Mouse (Mus musculus): Measurements from ENCODE around the gene Galnt2. TPM values are rescaled to one million over a fixed set of nuclear protein-coding genes. Genes with fewer than 3 reads are reported as not detected.

Gene Galnt2
- polyA plus RNA-seq, 1 experiment from 2014 or later, result 60.5 TPM

DNA sequence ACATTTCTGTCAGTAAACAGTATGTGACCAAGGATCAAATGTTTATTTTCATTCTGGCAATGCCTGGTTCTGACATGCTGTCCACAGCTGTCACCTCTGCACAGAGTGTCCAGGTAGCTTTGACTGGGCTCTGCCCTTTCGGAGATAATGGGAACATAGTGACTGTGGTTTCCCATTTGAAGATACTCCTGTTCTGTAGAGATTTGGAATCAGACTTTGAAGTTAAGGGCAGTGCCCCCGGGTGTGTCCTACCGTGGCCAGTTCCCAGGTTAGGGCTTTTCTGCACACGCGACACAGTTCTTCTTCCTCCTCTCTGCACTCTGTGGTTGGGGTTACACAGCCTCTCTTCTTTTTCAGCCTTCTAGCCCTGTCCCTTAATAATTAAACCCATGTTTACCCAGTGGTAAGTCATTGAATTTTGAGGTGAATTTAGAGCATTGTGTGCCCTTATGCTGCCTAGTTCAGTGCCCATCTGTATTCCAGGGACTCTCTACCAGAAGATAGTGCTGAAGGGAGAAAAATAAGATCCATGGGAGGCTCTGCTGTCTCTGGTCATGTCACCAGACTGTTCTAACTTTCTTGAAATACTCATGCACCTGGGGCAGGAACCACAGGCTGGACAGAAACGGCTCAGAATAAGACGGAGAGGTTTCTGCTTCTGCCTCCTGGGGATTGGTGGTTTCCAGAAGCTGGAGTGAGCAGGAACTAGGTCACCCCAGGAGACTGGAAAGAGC is 47.9 kb downstream of the Galnt2 start:
- Histone ChIP-seq H3K9me3 (ENCODE audit: control insufficient read depth, low read length) (no peaks in the 10 kb centered on the region), H3K9ac (ENCODE audit: low read length) (no peak overlapping the region), H3K4me1 (ENCODE audit: control insufficient read depth in 2 of 2, insufficient read depth in 2 of 2, low read length in 2 of 2) (peaks cover 33 to 45% of the 10 kb centered on the region in 2 experiments), H3K27me3 (ENCODE audit: control insufficient read depth, insufficient read depth, low read length) (no peaks in the 10 kb centered on the region), H3K4me2 (ENCODE audit: low read length) (no peak overlapping the region), H3K36me3 (ENCODE audit: control insufficient read depth, insufficient read depth, low read length) (no peaks in the 10 kb centered on the region), H3K27ac (replicated peaks in 1 of 2; ENCODE audit: control insufficient read depth in 1 of 2, insufficient read depth in 1 of 2, low read depth in 2 of 2, low read length in 2 of 2) (no peak overlapping the region), H3K4me3 (ENCODE audit: control insufficient read depth in 1 of 2, insufficient read depth in 1 of 2, low read depth in 1 of 2, low read length in 2 of 2) (no peak overlapping the region)
- no peak for ATAC-seq (ENCODE audit: insufficient number of reproducible peaks, insufficient read depth, low FRiP score, low read depth)
- 84% methylated on average over 7 of the region's 7 CpGs for WGBS

DNA sequence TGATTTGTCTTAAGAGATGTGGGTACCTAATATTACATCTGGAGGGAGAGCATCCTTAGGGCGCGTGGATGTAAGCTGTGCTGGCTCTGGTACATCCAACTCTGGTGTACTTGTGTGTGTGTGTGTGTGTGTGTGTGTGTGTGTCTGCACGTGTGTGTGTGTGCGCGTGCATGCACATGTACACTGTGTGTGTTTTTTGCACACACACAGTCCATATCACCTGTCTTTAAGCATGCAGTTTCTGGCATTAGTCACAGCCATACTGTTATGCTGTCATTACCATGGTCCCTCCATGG is 48.4 kb downstream of the Galnt2 start:
- no peak for ATAC-seq (ENCODE audit: insufficient number of reproducible peaks, insufficient read depth, low FRiP score, low read depth)
- H3K4me1 ChIP-seq (ENCODE audit: control insufficient read depth in 2 of 2, insufficient read depth in 2 of 2, low read length in 2 of 2), result peaks cover 37 to 50% of the 10 kb centered on the region in 2 experiments
- H3K4me2 ChIP-seq (ENCODE audit: low read length), result no peak overlapping the region
- H3K9ac ChIP-seq (ENCODE audit: low read length), result no peak overlapping the region
- WGBS, result 84% methylated on average over 5 of the region's 5 CpGs
- no peaks in the 10 kb centered on the region for H3K27me3 ChIP-seq (ENCODE audit: control insufficient read depth, insufficient read depth, low read length)
- no peak overlapping the region for H3K27ac ChIP-seq (replicated peaks in 1 of 2; ENCODE audit: control insufficient read depth in 1 of 2, insufficient read depth in 1 of 2, low read depth in 2 of 2, low read length in 2 of 2)
- H3K4me3 ChIP-seq (ENCODE audit: control insufficient read depth in 1 of 2, insufficient read depth in 1 of 2, low read depth in 1 of 2, low read length in 2 of 2), result no peak overlapping the region
- no peaks in the 10 kb centered on the region for H3K36me3 ChIP-seq (ENCODE audit: control insufficient read depth, insufficient read depth, low read length)
- no peaks in the 10 kb centered on the region for H3K9me3 ChIP-seq (ENCODE audit: control insufficient read depth, low read length)

GRCm38 (mm10) chr8:124281700-124282541 is 50.7 kb downstream of the Galnt2 start:
- 38% methylated on average over 11 of the region's 11 CpGs for WGBS
- Histone ChIP-seq H3K9me3 (ENCODE audit: control insufficient read depth, low read length) (no peaks in the 10 kb centered on the region), H3K36me3 (ENCODE audit: control insufficient read depth, insufficient read depth, low read length) (no peaks in the 10 kb centered on the region), H3K4me1 (ENCODE audit: control insufficient read depth in 2 of 2, insufficient read depth in 2 of 2, low read length in 2 of 2) (peaks cover 53 to 72% of the 10 kb centered on the region in 2 experiments), H3K27ac (replicated peaks in 1 of 2; ENCODE audit: control insufficient read depth in 1 of 2, insufficient read depth in 1 of 2, low read depth in 2 of 2, low read length in 2 of 2) (peak overlapping the region; percentile 75 to 78), H3K27me3 (ENCODE audit: control insufficient read depth, insufficient read depth, low read length) (no peaks in the 10 kb centered on the region), H3K9ac (ENCODE audit: low read length) (peak overlapping the region; percentile 38; the same call in 1 of the 2 replicates), H3K4me3 (ENCODE audit: control insufficient read depth in 1 of 2, insufficient read depth in 1 of 2, low read depth in 1 of 2, low read length in 2 of 2) (no peak overlapping the region), H3K4me2 (ENCODE audit: low read length) (peak overlapping the region; percentile 26; the same call in 1 of the 2 replicates)
- no peak for ATAC-seq (ENCODE audit: insufficient number of reproducible peaks, insufficient read depth, low FRiP score, low read depth)

- H3K27me3 ChIP-seq (ENCODE audit: control insufficient read depth, insufficient read depth, low read length), result no peaks in the 10 kb centered on the region
- no peak overlapping the region for H3K4me2 ChIP-seq (ENCODE audit: low read length)
- no peaks in the 10 kb centered on the region for H3K9me3 ChIP-seq (ENCODE audit: control insufficient read depth, low read length)
- peak overlapping the region; percentile 10; the same call in 1 of the 2 replicates for H3K9ac ChIP-seq (ENCODE audit: low read length)
- no peak overlapping the region for H3K4me3 ChIP-seq (ENCODE audit: control insufficient read depth in 1 of 2, insufficient read depth in 1 of 2, low read depth in 1 of 2, low read length in 2 of 2)
- no peak for ATAC-seq (ENCODE audit: insufficient number of reproducible peaks, insufficient read depth, low FRiP score, low read depth)
- H3K27ac ChIP-seq (replicated peaks in 1 of 2; ENCODE audit: control insufficient read depth in 1 of 2, insufficient read depth in 1 of 2, low read depth in 2 of 2, low read length in 2 of 2), result peak overlapping the region in 1 of 2 experiments; percentile 78; a peak in 1 of 4 replicates
- H3K36me3 ChIP-seq (ENCODE audit: control insufficient read depth, insufficient read depth, low read length), result no peaks in the 10 kb centered on the region
- 60% methylated on average over 12 of the region's 12 CpGs for WGBS
- peaks cover 53 to 78% of the 10 kb centered on the region in 2 experiments for H3K4me1 ChIP-seq (ENCODE audit: control insufficient read depth in 2 of 2, insufficient read depth in 2 of 2, low read length in 2 of 2)
Measured at GRCm38 (mm10) chr8:124282878-124283630, 51.9 kb downstream of the Galnt2 start.

DNA sequence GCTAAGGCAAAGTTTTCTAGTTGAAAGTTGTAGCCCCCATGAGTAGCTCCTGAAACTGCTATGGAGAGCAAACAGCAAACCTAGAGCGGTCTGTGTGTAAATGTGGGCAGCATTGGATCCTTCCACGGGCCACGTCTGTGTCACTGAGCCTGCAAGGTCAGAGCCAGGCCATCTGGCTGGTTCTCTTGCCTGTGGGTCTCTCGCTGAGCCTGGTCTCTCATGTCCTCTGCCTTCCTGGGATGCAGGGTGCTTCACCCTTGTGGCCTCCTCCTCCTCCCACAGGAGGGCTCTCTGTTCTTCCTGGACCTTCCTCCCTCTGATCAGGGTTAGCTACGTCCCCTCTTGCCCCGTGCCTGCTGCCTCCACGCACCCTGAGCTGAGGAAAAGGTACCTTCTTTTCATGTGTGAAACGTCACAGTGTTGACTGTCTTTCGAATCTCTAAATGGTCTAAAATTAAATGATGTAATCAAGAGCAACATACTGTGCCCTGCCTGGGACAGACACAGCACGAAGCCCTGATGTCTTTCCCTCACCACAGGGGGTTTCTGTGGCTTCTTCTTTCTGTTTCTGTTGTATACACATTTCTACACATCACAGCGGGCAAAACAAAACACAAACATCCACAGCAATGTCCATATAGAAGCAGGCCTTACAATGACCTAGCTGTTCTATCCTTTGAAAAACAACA is 52.6 kb downstream of the Galnt2 start:
- H3K9ac ChIP-seq (ENCODE audit: low read length), result peak overlapping the region; percentile 57
- H3K9me3 ChIP-seq (ENCODE audit: control insufficient read depth, low read length), result no peaks in the 10 kb centered on the region
- H3K36me3 ChIP-seq (ENCODE audit: control insufficient read depth, insufficient read depth, low read length), result no peaks in the 10 kb centered on the region
- H3K4me2 ChIP-seq (ENCODE audit: low read length), result no peak overlapping the region
- no peaks in the 10 kb centered on the region for H3K27me3 ChIP-seq (ENCODE audit: control insufficient read depth, insufficient read depth, low read length)
- H3K27ac ChIP-seq (replicated peaks in 1 of 2; ENCODE audit: control insufficient read depth in 1 of 2, insufficient read depth in 1 of 2, low read depth in 2 of 2, low read length in 2 of 2), result peak overlapping the region; percentile 43 to 77
- H3K4me1 ChIP-seq (ENCODE audit: control insufficient read depth in 2 of 2, insufficient read depth in 2 of 2, low read length in 2 of 2), result peaks cover 53 to 79% of the 10 kb centered on the region in 2 experiments
- H3K4me3 ChIP-seq (ENCODE audit: control insufficient read depth in 1 of 2, insufficient read depth in 1 of 2, low read depth in 1 of 2, low read length in 2 of 2), result no peak overlapping the region
- no peak for ATAC-seq (ENCODE audit: insufficient number of reproducible peaks, insufficient read depth, low FRiP score, low read depth)
- 59% methylated on average over 11 of the region's 11 CpGs for WGBS

GRCm38 (mm10) chr8:124284333-124284711 is 53.1 kb downstream of the Galnt2 start:
- H3K27ac ChIP-seq (replicated peaks in 1 of 2; ENCODE audit: control insufficient read depth in 1 of 2, insufficient read depth in 1 of 2, low read depth in 2 of 2, low read length in 2 of 2), result peak overlapping the region; percentile 43 to 77
- no peak overlapping the region for H3K4me3 ChIP-seq (ENCODE audit: control insufficient read depth in 1 of 2, insufficient read depth in 1 of 2, low read depth in 1 of 2, low read length in 2 of 2)
- H3K9ac ChIP-seq (ENCODE audit: low read length), result peak overlapping the region; percentile 57
- H3K27me3 ChIP-seq (ENCODE audit: control insufficient read depth, insufficient read depth, low read length), result no peaks in the 10 kb centered on the region
- H3K36me3 ChIP-seq (ENCODE audit: control insufficient read depth, insufficient read depth, low read length), result no peaks in the 10 kb centered on the region
- H3K9me3 ChIP-seq (ENCODE audit: control insufficient read depth, low read length), result no peaks in the 10 kb centered on the region
- no peak for ATAC-seq (ENCODE audit: insufficient number of reproducible peaks, insufficient read depth, low FRiP score, low read depth)
- H3K4me2 ChIP-seq (ENCODE audit: low read length), result no peak overlapping the region
- H3K4me1 ChIP-seq (ENCODE audit: control insufficient read depth in 2 of 2, insufficient read depth in 2 of 2, low read length in 2 of 2), result peaks cover 53 to 79% of the 10 kb centered on the region in 2 experiments
- 45% methylated on average over 6 of the region's 6 CpGs for WGBS

All from heart, embryonic 14.5 days (tissue).